Mouse (Mus musculus) CH12.LX (cell line): ENCODE results near the gene Cry1. TPM values are rescaled to one million over a fixed set of nuclear protein-coding genes. Genes with fewer than 3 reads are reported as not detected.

Experiments used
- DNase-seq: peaks from one replicate; pipeline ENCODE4 v3.0.0-alpha.2; 2013; ENCODE audit errors: extremely low read depth
- H3K27ac ChIP-seq: 2 replicates; pipeline ENCODE4 v1.5.1; 2012; ENCODE audit warnings: low read depth, mild to moderate bottlenecking, control low read depth, moderate library complexity; ENCODE audit not compliant: insufficient read depth
- H3K27me3 ChIP-seq: replicated peaks from 2 replicates; pipeline ENCODE3; 2012; ENCODE audit warnings: inconsistent platforms
- H3K36me3 ChIP-seq, 2 experiments: replicated peaks in 1 of 2; 2 replicates each; pipeline versions ENCODE3 to v1.6.1; 2012; ENCODE audit warnings: inconsistent platforms in 1 of 2, low read length in 1 of 2, mild to moderate bottlenecking in 1 of 2, mixed read lengths in 1 of 2, moderate library complexity in 1 of 2; ENCODE audit not compliant: control insufficient read depth in 1 of 2, insufficient read depth in 1 of 2
- H3K4me1 ChIP-seq, 2 experiments: 2 replicates each; pipeline ENCODE4 v1.6.1; 2012; ENCODE audit warnings: inconsistent platforms in 1 of 2, moderate library complexity in 1 of 2; ENCODE audit not compliant: insufficient read depth in 2 of 2, control insufficient read depth in 1 of 2
- H3K4me2 ChIP-seq: 2 replicates; pipeline ENCODE4 v1.6.1; 2012; ENCODE audit warnings: low read depth, mild to moderate bottlenecking, control low read depth; ENCODE audit not compliant: poor library complexity, insufficient read depth, severe bottlenecking
- H3K4me3 ChIP-seq, 3 experiments: fragments of 150-350 bp in 1 of 3; sonication (generic) in 1 of 3; replicated peaks in 1 of 3; 2 replicates each; pipeline versions ENCODE3 to v1.5.1; 2011 to 2012; ENCODE audit warnings: low read depth in 2 of 3, low read length in 2 of 3, mild to moderate bottlenecking in 2 of 3, moderate library complexity in 2 of 3, control low read depth in 1 of 3, improper control_type of control experiment in 1 of 3, inconsistent platforms in 1 of 3, mixed read lengths in 1 of 3; ENCODE audit not compliant: poor library complexity in 1 of 3
- H3K79me2 ChIP-seq: replicated peaks from 2 replicates; pipeline ENCODE4 v1.6.1; 2012; ENCODE audit warnings: mild to moderate bottlenecking, moderate library complexity; ENCODE audit not compliant: control insufficient read depth, poor library complexity, insufficient read depth, severe bottlenecking; ENCODE audit errors: extremely low read depth
- H3K9ac ChIP-seq: 2 replicates; pipeline ENCODE4 v1.6.1; 2012; ENCODE audit warnings: low read depth, mild to moderate bottlenecking, control low read depth, moderate library complexity; ENCODE audit not compliant: insufficient read depth
- H3K9me3 ChIP-seq: replicated peaks from 2 replicates; pipeline ENCODE3; 2012; ENCODE audit warnings: low read length, inconsistent platforms, mixed read lengths
- BHLHE40 ChIP-seq: IDR thresholded peaks from 2 replicates; pipeline ENCODE4 v1.6.1; 2011; ENCODE audit warnings: mild to moderate bottlenecking, low read depth, low read length, improper control_type of control experiment
- CTCF ChIP-seq, 2 experiments: IDR thresholded peaks in 1 of 2; conservative IDR thresholded peaks in 1 of 2; 2 replicates each; pipeline ENCODE4 v1.5.1; 2011 to 2012; ENCODE audit warnings: low read depth in 2 of 2, low read length in 2 of 2, improper control_type of control experiment in 1 of 2, inconsistent platforms in 1 of 2, mild to moderate bottlenecking in 1 of 2, moderate library complexity in 1 of 2
- GABPA ChIP-seq: IDR thresholded peaks from 2 replicates; pipeline ENCODE4 v1.6.1; 2012; ENCODE audit warnings: low read depth, low read length, improper control_type of control experiment, inconsistent platforms; ENCODE audit not compliant: insufficient replicate concordance
- JUN ChIP-seq: IDR thresholded peaks from 2 replicates; pipeline ENCODE4 v1.6.1; 2011; ENCODE audit warnings: low read depth, mild to moderate bottlenecking, low read length, improper control_type of control experiment, moderate library complexity; ENCODE audit not compliant: insufficient read depth
- MAX ChIP-seq: IDR thresholded peaks from 2 replicates; pipeline ENCODE4 v1.6.1; 2011; ENCODE audit warnings: low read length, improper control_type of control experiment
- RCOR1 ChIP-seq: conservative IDR thresholded peaks from 2 replicates; pipeline ENCODE4 v1.6.1; 2012; ENCODE audit warnings: low read depth, mild to moderate bottlenecking, inconsistent platforms, low read length, improper control_type of control experiment
- SMC3 ChIP-seq: IDR thresholded peaks from 2 replicates; pipeline ENCODE4 v1.6.1; 2011; ENCODE audit warnings: low read depth, low read length, improper control_type of control experiment
- UBTF ChIP-seq: IDR thresholded peaks from 2 replicates; pipeline ENCODE4 v1.6.1; 2012; ENCODE audit warnings: low read depth, mild to moderate bottlenecking, inconsistent platforms, low read length, improper control_type of control experiment, moderate library complexity
- USF1 ChIP-seq: IDR thresholded peaks from 2 replicates; pipeline ENCODE4 v1.6.1; 2014; ENCODE audit warnings: low read depth, mild to moderate bottlenecking, inconsistent platforms, low read length, improper control_type of control experiment
- USF2 ChIP-seq: conservative IDR thresholded peaks from 2 replicates; pipeline ENCODE4 v1.6.1; 2011; ENCODE audit warnings: low read depth, low read length, improper control_type of control experiment
- dilution Hi-C: fragments of 300-500 bp; cut with MboI; formaldehyde crosslinking; loops from 2 replicates; pipeline ENCODE4 v1.14.3; 2020; ENCODE audit warnings: low sequenced_read_pairs; ENCODE audit not compliant: extremely low pct_unique_long_range_greater_than_20kb, extremely low pct_ligation_motif_present
- in situ Hi-C: fragments of 300-500 bp; cut with MboI; formaldehyde crosslinking; loops from 3 replicates; pipeline ENCODE4 v1.14.3; 2019; ENCODE audit warnings: low sequenced_read_pairs, low pct_ligation_motif_present, low pct_unique_long_range_greater_than_20kb, mixed read lengths
- polyA plus RNA-seq: library from polyadenylated mRNA; unstranded; fragments of >175 nt; gene quantifications from 2 replicates; pipeline ENCODE4 v1.2.1, GENCODE M21; 2012; ENCODE audit warnings: low read depth; ENCODE audit not compliant: insufficient read length
- total RNA-seq, 2 experiments: library from RNA; depleted of rRNA; stranded (reverse); fragments of 300-350 nt in 1 of 2; fragments of >200 nt in 1 of 2; gene quantifications; 2 replicates each; pipeline ENCODE4 v1.2.3; 2012 to 2014

Gene Cry1
- total and polyA plus RNA-seq, 3 experiments = 16.3 to 19.8 (median 17.1) TPM

DNA sequence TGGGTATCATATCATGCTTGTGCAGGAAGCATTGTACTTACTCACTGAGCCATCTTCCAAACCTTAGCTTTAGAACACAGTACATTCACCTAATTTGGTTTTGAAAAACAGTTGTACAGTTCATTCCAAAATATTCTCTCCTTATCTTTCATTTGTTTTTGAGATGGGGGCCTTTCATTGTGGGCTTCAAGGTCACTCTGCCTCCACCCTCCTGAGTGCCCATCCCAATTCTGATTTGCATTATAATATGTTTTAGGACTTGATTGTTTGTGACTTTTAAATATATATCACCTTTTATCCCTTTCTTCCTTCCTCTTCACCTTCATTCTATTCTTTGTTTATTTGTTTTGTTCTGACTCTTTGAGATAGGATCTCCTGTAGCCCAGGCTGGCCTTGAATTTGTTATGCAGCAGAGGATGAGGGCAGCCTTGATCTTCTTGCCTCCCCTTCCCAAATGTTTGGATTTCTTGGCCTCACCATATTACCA lies 24.3 kb upstream of the Cry1 start:
- no peak for DNase-seq
- in situ Hi-C loops = no loop called here
- Histone ChIP-seq H3K9ac (no peak overlapping the region), H3K4me3 (no peak overlapping the region), H3K27me3 (no peaks in the 10 kb centered on the region), H3K4me2 (no peak overlapping the region), H3K27ac (no peak overlapping the region), H3K36me3 (no peaks in the 10 kb centered on the region), H3K9me3 (peaks cover 4% of the 10 kb centered on the region), H3K4me1 (no peaks in the 10 kb centered on the region), H3K79me2 (no peaks in the 10 kb centered on the region)
- TF ChIP-seq SMC3 (no peak), USF1 (no peak), JUN (no peak), GABPA (no peak), RCOR1 (no peak), UBTF (no peak), CTCF (conservative IDR thresholded peaks at IDR 0.05 in 1 of 2, IDR thresholded peaks at IDR 0.05 in 1 of 2; ENCODE audit: low read depth in 2 of 2, low read length in 2 of 2) (no peak), MAX (no peak)
- dilution Hi-C loops = no loop called here

DNA sequence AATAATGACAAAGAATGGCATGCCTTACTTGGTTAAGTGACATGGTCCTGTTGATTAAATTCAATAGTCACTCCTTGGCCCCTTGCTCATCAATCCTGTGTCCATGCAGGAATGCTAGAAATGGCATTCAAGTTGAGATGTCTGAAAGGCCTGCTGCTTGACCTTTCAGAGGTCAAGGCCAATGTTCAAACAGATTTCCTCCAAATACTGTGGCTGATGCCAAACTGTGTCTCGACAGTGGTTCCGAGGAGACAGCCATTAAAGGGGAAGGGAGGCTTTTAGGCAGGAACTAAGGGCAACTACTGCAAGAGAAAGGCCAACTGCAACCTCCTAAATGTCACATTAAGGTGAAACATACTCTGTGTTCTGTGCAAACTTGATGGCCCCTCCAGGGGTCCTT lies 20.5 kb upstream of the Cry1 start:
- TF ChIP-seq BHLHE40 = no peak
- dilution Hi-C loops (no loop called here), in situ Hi-C loops (no loop called here)
- Histone ChIP-seq H3K79me2 (no peaks in the 10 kb centered on the region), H3K4me3 (no peak overlapping the region), H3K27ac (no peak overlapping the region), H3K4me2 (no peak overlapping the region), H3K4me1 (no peaks in the 10 kb centered on the region), H3K36me3 (no peaks in the 10 kb centered on the region), H3K27me3 (no peaks in the 10 kb centered on the region), H3K9me3 (peaks cover 14% of the 10 kb centered on the region), H3K9ac (no peak overlapping the region)
- DNase-seq = no peak

DNA sequence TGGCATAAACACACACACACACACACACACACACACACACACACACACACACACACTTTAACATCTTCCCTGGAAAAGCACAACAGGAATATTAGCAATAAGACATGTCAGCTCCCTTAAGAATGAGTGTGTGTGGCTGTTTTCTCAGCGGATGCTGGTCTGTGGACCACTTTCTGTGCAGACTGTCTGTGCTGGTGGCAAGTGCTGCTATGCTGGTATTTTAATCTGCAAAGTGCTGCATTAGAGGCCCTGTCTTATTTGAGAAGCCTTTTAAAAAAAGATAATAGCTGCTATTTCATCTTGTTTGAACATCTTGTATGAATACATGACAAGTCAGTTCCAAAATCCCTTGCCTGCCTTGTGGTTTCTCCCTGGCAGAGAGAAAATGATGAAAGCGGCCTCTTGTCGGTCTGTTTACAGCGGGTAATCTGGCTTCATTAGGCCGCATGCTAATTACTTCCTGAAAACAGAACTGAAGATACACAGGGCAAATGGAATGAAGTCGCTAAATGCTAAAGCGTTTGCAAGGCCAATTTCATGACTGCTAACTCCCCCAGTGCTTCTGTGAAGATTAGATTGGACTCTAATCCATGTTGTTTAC lies 19.5 kb upstream of the Cry1 start:
- Histone ChIP-seq H3K4me2 (no peak overlapping the region), H3K27ac (no peak overlapping the region), H3K79me2 (no peaks in the 10 kb centered on the region), H3K4me1 (no peaks in the 10 kb centered on the region), H3K36me3 (no peaks in the 10 kb centered on the region), H3K27me3 (no peaks in the 10 kb centered on the region), H3K4me3 (no peak overlapping the region), H3K9me3 (peaks cover 16% of the 10 kb centered on the region), H3K9ac (no peak overlapping the region)
- no peak for TF ChIP-seq USF1
- no peak for TF ChIP-seq USF2
- dilution Hi-C loops = no loop called here
- in situ Hi-C loops = no loop called here
- no peak for DNase-seq
